Mouse (Mus musculus) gastrocnemius, adult 8-10 months (tissue): ENCODE measurements around the gene Gm10188. TPM values are rescaled to one million over a fixed set of nuclear protein-coding genes. Genes with fewer than 3 reads are reported as not detected.

Experiments used
- DNase-seq, 2 experiments: peaks; one replicate each; pipeline ENCODE4 v3.0.0; 2022; ENCODE audit warnings: low spot score in 2 of 2
- total RNA-seq, 4 experiments: library from RNA; stranded (reverse); gene quantifications; 2 replicates each; pipeline ENCODE4 v1.2.4; 2022

Gene Gm10188
- total RNA-seq, 4 experiments from 2014 or later = not detected

DNA sequence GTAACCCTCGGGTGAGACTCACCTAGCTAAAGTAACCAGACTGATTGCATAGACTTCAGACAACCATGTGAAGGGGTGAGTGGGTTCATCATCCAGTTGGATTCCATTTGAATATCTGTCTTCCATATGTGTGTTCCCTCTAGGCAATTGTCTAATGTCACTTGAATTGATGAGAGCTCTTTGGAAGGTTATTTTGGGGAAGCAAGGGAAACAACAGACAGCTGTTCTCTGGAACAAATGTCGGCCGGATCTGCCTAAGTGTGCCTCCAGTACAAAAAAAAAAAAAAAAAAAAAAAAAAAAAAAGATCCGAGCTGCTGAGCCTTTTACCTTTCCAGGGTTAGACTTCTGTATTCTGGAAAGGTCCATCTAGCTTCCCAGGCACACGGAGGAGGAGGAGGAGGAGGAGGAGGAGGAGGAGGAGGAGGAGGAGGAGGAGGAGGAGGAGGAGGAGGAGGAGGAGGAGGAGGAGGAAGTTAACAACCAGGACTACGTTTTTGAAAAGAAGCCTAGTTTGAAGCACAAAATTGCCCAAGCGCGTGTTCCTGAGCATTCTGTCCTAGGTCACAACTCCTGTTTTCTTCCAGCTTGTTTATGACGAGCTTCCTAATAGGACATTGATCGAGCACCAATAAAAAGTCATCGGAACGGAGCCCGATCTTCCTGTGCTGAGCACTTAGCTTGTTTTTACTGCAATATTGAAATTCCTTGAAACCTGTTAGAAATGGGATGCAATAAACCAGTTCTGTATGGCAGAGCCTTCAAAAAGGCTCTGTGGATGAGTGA is 3.1 kb downstream of the Gm10188 start:
- no peak for DNase-seq

DNA sequence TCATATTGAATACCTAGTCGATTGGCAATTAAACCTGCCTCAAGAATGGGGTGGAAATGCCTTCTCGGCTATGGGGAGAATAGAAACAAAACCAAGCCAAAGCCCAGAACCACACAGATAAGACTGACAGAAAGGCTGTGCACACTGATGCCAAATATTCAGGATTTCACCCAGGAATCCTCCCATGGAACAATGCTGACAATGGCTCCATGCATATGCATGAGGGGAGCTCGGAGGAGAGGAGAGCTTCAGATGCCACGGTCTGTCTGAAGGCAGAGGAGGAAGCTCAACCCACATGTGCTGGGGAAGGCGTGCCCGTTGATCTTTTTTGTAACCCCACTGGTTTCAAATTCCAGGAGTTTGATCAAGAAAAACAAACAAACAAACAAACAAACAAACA is 7.4 kb downstream of the Gm10188 start:
- no peak for DNase-seq

DNA sequence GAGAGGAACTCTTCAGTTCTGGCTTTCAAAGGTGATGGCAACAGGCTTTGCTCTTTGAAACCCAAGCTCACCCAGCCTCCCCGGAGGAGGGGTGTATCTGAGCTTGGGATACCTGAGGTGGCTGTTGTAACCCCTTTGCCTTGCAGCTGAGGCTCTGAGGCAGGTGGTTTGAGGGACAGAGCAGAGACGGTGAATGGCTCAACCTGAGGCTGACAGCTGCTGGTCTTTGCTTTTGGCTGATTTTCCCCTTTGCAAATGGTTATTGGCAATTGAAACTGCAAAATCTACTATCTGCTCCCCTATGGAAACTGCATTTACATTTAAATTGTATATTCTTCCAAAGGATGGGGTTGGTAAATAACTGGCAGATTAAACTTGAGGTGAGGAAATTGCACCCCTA is 7.9 kb downstream of the Gm10188 start:
- no peak for DNase-seq

DNA sequence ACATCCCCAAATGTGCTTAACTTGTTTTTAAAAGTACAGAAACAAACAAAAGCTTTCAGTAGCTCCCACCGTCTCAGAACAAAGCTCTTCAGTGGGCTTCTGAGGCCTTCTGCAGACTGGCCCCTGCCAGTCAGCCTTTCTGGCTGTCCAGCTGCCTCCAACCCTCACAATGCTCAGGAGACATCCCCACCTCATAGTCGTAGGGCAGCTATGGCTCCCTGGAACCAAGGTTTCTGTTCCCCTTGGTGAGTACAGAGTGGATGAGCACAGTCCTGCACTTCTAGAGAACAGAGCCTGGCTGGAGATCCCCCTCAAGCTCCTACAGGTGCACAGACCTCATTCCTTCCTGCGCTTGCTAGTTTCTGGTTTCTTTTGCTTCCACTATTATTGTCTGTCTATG is 13.3 kb downstream of the Gm10188 start:
- no peak for DNase-seq

DNA sequence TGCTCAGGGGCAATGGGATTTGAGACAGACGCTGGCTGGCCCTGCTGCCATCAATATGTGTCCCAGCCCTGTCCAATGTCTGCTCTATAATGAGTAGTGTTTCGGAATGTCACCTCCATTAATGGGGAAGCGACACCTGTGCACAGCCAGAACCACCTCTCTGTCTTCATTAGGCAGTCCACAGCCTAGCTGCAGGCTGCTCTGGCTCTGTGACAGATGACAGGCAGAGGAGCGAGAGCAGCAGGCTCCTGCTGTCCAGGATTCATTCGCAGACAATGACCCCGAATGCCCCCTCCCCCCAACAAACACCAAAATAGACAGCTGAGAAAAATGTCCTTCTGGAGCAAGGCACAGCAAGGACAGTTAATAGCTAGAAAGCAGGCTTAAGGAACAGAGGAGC is 16.5 kb downstream of the Gm10188 start:
- DNase-seq = no peak

DNA sequence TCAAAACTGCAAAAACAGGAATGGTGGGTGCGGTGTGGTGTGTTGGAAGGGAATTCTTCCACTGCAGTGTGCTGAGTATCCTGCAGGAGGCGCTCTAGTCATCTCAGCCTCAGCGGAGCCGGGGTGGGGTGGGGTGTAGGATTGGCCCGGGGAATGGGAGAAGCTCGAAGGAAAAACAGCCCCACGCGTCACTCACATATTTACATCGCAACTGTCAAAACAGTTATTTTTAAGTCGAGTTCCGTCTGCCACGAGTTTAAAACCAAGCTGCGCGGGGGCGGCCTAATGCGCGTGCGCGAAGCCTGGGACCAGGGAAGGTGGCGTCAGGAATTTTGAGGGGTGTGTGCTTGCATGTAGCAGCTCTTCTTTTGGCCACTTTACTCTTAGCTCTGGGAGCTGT is 17.3 kb downstream of the Gm10188 start:
- DNase-seq = peak in 1 of 2 experiments; percentile 34

DNA sequence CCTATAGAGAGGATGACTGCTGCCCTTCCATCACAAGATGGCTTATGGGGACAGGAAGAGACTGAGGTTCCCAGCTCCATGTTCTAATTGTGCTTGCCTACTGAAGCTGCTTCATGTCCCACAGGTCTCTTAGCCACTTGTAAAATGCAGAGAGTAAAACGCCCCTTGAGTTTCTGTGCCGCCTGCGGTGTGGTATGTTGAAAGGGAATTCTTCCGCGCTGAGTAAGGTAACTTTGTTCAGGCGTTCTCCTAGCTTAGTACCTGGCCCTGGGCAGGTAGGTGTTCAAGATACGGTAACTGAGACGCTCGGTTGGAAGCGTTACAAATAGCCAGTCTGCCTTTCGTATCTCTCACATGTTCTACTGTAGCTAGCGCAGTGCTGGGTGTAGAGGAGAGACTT is 17.9 kb downstream of the Gm10188 start:
- DNase-seq = no peak

DNA sequence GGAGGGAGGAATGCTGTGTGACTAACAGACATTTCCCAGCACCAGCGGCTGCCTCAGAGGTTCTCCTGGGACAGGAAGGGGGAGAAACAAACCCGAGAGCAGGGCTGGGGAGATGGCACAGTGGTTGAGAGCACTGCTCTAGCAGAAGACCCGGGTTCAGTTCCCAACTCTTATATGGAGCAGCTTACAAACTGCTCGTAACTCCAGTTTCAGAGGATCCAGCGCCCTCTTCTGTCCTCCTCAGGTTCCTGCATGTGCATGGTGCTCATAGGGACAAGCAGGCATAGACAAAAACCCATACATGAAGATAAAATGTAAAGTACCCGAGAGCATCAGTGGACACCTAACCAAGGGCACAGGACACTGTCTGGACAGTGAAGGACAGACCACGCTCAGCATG is 18.6 kb downstream of the Gm10188 start:
- DNase-seq = no peak

DNA sequence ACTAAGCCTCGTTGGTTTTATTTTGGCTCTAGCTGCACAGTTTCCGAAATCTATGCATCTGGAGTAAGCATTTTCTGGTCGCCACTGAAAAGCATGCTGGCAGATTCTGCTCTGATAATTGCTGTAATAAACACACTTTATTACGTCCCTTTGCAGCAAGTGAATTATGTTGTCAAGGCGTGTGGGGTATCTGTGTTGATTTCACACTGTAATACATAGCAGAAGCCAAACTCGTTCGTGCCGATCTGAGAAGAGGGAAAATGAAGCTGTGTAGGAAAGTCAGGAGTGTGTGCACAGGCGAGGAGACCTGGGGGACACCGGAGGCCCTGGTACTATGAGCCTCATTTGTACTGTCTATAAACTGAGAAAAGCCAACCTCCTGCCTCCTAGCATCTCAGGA is 20.2 kb downstream of the Gm10188 start:
- no peak for DNase-seq

DNA sequence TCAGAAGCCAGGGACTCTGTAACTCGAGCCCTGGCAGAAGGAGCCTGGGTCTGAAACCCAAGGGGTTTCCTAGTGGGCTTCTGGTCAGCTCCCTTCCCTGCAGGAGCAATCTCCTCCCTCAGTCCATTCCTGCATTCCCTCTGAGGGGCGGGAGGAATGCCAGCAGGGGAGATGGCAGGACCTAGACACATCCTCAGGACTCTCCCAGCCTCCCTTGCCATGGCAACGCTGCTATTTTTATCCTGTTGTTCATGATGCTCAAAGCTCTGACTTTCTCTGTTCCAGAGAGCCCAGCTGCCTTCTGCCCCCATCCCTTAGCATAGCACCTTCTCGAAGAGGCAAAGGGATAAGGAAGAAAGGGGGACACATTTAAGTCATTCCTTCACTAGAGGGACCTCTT is 21.4 kb downstream of the Gm10188 start:
- peak in 1 of 2 experiments; percentile 17 for DNase-seq

DNA sequence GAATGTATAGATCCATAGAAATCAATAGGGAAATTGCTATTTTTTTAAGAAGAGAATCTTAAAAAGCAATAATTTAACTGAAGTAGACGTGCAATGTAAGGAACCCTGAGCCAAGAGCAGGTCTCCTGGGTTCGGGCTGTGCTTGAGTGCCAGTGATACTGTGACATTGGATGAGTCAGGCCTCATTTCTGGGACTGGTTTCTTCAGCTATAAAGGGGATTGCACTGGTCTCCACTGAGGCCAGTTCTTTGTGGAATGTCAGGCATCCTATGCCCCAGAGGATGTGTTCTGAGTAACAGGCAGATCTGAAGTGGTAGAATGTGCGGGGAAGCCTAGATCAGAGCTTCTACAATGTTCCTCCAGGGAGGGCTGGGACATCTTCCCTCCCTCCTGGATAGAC is 22.7 kb downstream of the Gm10188 start:
- no peak for DNase-seq

DNA sequence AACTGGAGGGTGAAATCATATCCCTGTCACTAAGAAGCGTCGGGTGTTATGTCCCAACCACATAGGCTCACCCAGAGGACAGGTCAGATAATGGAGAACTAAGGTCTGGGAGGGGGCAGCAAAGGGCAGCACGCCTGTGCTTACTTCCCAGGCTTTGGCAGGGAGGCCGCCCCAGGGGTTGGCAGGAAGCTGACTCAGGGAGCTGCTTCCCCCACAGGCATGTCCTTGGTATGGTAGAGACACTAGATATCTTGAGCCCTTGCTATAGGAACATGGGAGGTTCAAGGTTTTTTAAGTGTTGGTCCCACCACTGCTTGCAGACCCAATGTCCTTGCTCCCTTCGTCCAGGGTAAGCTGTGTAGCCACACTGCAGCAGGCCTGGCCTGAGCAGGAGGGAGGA is 23.6 kb downstream of the Gm10188 start:
- no peak for DNase-seq

DNA sequence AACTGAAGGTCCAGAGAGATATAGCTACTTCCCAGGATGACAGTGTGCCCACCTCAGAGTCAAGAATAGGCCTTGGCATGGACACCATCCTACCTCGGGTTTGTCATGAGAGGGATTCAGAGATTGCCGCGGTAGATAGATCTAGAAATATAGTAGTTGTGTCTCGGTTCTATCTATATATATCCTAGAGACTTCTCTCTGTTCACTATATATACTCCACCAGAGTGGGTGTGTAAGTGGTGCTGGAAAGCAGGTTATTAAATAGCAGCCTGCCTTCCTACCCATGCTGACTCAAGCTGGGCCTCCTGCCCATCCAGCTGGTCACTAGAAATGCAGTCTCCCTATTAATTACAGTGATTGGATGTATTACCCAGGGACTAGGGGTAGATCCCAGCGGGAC is 26.8 kb downstream of the Gm10188 start:
- DNase-seq = no peak

DNA sequence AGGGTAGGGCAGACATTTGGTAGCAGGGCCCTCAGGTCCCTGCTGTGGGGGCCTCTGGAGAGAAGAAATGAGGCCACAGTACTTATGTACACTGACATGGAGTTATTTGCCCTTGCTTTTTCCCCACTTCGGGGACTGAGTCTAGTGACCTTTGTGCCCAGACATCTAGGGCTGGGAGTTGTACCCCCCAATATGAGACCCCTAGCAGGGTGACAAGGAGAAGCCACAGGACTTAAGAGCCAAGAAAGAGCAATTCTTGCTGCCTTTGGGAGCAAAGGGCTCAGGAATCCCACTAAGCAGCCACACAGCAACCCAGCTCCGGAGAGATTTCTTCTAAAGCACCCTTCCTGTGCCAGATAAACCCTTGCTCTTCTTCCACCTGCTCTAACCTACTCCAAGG is 27.6 kb downstream of the Gm10188 start:
- DNase-seq = no peak

DNA sequence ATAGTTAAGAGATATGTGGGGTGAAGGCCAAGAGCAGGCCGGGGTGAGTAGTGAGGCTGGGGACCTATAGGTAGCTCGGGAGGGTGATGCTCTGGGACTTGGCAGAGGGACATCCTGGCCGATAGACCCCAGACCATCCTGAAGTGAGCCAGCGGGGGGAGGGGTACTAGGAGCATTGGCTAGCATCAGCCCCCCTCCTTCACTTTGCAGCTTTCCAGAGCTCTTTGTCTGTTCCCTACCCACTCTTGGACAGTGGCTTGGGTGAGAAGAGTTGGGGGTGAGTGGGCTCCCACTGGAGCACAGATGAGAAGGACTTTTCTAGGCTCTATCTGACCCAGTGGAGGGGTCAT is 28.1 kb downstream of the Gm10188 start:
- no peak for DNase-seq

DNA sequence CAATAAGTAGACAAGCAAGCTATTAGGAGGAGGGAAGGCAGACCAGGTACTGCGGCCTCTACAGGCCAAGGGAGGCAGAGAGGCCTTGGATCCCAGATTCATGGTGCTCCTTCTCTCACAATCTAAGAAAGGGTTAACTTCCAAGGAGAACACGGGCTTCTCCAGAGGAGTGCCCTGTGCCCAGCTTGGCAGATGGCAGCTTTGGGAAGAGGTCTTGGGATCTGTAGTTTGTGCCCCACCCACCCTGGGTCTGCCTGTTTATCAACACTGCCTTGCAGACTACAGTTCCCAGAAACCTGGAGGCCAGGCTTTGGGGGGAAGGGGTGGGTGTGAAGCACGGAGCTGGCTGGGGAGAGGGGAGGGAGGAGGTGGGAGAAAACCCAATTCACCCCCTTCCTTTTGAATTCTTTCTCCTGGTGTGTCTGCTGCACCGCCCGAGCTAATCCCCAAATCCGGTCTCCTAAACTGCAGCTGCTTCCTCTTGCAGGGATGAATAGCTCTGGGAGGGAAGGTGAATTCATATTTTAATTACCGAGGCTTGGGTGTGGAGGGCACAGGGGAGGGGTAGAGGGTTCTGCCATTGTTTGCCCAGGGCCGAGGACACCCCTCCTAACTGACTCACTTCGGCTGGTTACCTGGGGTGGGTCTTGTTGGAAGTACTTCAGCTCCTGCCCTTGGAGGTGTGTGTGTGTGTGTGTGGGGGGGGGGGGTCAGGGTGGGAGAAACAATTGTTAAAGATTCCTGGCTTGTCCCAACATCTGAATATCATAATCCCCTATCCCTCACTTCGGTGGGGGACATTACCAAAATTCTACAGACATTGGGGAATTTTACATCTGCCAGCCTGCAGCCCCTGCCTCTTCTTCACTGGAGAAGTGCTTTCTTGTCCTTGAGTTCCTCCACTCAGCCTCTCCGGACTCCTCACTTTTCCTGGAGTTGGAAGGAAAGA is 28.7 kb downstream of the Gm10188 start:
- DNase-seq = no peak

DNA sequence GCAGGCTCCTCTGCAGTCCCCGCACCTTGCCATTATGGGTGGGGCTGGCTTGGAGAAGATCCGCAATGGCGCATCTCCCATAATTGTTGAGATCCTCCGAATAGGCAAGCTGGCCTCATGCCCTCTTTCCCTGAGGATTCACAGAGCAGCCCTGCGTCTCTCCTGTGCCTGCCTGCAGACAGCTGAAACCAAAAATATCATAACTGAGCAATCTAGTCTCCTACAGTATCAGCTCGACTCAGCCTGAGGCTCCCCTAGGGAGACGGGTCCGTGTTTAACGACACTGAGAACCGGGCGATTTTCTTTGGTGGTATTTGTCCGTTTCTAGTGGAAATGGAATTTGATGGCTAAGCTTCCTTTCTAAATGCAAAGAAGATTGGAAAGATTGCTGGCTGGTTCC is 29.6 kb downstream of the Gm10188 start:
- no peak for DNase-seq

DNA sequence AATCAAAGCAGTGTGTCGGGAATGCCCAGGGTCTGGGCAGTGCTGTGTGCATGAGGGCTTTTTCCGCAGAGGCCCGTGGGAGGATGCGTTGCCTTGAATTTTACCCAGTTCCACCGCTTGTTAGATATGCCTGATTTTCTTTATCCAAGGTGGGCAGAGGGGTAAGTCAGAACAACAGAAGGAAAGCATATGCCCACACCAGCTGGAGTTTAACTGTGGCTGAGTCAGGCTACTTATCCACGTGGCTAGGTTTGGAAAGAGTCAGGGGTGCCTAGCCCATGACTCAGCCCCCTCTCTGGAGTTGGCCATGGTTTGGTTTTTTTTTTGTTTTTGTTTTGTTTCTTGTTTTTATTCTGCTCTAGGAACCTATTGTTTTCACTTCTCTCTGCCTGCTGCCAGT is 30.3 kb downstream of the Gm10188 start:
- no peak for DNase-seq

DNA sequence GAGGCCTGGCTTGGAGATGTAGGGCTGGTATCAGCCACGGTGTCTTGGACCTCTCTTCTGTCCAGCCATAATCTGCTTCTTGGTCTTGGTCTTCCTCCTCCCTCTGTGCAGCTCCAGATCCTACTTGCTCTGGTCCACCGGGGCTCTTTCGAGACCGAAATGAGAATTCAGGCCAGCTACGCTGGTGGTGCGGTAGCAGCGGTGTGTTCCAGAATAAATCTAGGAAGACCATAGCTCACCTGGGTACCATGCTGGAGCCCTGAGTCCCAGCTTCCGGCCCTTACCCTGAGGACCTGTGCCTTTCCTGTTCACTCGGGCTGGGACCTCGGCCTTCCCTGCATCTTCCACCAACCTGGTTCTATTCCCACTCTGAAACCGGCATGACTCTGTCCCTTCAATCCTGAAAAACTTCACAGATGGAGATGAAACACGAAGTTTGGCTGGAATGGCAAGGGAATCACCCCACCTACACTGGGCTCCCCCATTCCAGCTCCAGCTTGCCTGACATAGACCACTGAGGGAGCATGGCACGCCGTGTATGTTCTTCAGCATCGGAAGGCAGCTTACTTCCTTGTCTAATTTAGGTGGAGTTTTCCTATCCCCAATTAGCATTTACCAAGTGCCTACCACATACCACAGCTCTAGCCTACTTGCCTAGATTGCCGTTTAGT is 31.0 kb downstream of the Gm10188 start:
- DNase-seq = no peak

DNA sequence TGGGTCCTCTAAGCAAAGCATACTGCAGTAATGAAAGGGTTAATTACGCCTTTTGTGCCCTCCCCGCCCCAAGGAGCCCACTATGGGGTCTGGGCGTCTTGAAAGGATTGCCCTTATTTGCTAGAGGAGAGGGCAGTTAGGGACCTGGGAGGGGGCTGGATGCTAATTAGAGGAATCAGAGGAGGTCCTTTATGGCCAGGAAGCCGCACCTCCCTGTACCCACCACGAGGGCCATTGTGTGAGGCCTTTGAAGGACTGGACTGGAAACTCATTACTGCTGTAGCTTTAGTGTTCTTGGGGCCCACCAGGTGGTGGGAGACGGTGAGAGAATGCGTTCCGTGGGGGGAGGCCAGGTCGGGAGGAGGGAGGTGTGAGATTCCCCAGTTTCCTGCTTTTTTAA is 31.9 kb downstream of the Gm10188 start:
- DNase-seq = no peak

DNA sequence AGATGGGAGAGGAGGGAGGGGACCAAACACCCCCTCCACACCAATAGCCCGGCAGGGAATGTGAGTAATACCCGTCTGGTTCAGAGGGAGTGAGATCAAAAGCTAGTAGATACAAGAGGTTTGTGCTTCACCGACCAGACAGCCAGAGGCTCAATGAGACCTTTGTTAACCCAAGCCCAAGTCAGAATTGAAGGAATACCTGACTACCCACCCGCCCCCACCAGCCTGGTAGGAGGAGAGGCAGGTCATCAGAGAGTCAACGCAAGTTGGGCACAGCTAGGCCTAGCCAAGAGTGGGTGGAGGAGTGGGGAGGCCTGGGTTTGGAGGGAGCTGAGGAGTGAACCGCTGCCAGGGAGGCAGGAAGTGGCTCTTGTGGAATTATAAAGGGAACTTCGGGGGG is 33.2 kb downstream of the Gm10188 start:
- no peak for DNase-seq

DNA sequence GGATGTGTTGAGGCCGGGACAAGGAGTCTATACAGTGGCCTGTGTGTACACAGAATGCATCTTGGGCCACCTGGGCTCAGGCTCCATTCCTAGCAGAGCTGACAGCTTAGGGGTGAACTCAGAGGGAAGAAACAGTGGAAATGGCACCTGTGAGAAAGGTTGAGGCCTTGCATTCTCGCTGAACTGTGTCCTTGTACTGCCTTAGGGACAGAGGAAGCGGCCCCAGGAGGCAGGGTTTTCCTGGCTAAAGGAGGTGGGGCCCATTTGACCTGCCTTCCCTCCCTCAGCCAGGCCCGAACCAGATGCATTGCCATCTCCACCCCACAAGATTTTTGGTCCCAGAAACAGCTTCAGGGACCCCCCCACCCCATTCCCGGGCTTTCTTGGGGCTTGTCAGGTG is 33.9 kb downstream of the Gm10188 start:
- DNase-seq = no peak
